Mouse (Mus musculus) cerebellum, adult 2 months (tissue): ENCODE measurements at regions not wholly inside any gene's neighbourhood (a gene's known extent, or its start where the extent isn't known, plus 50 kb on each side); places are given as distances from the start of the nearest gene placed in this dataset.

Source experiments
- DNase-seq, 2 experiments: peaks; one replicate each; pipeline ENCODE4 v3.0.0; 2021
- H3K27ac ChIP-seq: fragments of 200-500 bp; 2 replicates; pipeline ENCODE4 v1.5.1; 2012; ENCODE audit warnings: low read length, control low read depth, inconsistent platforms; ENCODE audit not compliant: insufficient read depth
- H3K27me3 ChIP-seq: fragments of 200-500 bp; 2 replicates; pipeline ENCODE4 v1.6.1; 2012; ENCODE audit warnings: inconsistent platforms, mild to moderate bottlenecking, low read length, moderate library complexity; ENCODE audit not compliant: control insufficient read depth, insufficient read depth
- H3K4me1 ChIP-seq: fragments of 200-500 bp; 2 replicates; pipeline ENCODE4 v1.6.1; 2011; ENCODE audit warnings: low read length; ENCODE audit not compliant: control insufficient read depth, insufficient read depth
- H3K4me3 ChIP-seq: fragments of 200-500 bp; replicated peaks from 2 replicates; pipeline ENCODE3; 2011; ENCODE audit warnings: mild to moderate bottlenecking, low read depth, low read length, control low read depth; ENCODE audit not compliant: insufficient read depth
- CTCF ChIP-seq: fragments of 200-500 bp; IDR thresholded peaks from 2 replicates; pipeline ENCODE4 v1.5.1; 2011; ENCODE audit warnings: low read depth, mild to moderate bottlenecking, control low read depth, low read length, moderate library complexity, borderline replicate concordance; ENCODE audit not compliant: insufficient read depth
- POLR2A ChIP-seq: fragments of 200-500 bp; IDR thresholded peaks from 2 replicates; pipeline ENCODE4 v1.6.1; 2011; ENCODE audit warnings: low read length, control low read depth, borderline replicate concordance; ENCODE audit not compliant: insufficient read depth
- WGBS: fragments of 180-500 bp; shearing (Covaris S2); methylation state at CpG from one replicate; pipeline ENCODE4 v1.1.7; 2018; 5-methylcytosine and 5-hydroxymethylcytosine counted together

GRCm38 (mm10) chr1:104226493-104226892 is 541.8 kb upstream of the Cdh20 start:
- Histone ChIP-seq H3K4me1 (no peaks in the 10 kb centered on the region), H3K4me3 (no peak overlapping the region), H3K27ac (no peak overlapping the region), H3K27me3 (no peaks in the 10 kb centered on the region)
- TF ChIP-seq POLR2A = no peak
- no peak for TF ChIP-seq CTCF
- WGBS = 83% methylated on average over 4 of the region's 4 CpGs
- DNase-seq = no peak

DNA sequence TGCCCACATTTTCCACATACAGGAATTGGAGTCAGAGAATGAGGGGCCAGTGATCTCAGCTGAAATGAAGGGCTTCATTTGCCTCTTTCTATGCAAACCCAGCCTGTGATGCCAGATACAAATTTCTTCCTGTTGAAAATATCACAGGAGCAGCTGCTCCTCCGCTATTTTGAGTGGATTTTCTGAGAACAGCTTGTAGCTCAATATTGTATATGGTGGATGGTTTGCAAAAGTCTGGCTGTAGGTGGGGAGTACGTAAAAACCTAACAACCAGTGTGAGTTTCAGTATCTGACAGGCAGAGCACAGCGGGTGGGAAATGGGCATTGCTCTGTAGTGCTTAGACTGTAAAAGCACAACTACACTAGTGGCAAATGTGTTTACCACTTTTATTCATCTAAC is 541.4 kb upstream of the Cdh20 start:
- Histone ChIP-seq H3K4me1 (no peaks in the 10 kb centered on the region), H3K27me3 (no peaks in the 10 kb centered on the region), H3K27ac (no peak overlapping the region), H3K4me3 (no peak overlapping the region)
- TF ChIP-seq POLR2A (no peak), CTCF (no peak)
- DNase-seq = no peak
- 59% methylated on average over 3 of the region's 3 CpGs for WGBS

DNA sequence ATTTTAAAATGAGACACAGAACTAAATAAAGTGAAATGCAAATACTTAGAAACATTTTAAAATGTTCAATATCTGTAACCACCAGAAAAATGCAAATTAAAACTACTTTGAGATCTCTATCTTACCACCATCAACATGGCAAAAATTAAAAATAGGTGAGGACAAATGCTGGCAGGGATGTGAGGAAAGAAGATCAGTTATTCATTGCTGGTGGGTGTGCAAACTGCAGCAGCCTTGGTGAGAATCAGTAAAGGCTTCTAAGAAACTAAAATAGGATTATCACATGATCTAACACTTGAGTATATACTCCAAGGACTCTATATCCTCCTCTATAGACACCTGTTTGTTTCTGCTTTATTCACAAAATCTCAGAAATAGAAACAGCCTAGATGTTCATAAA is 526.7 kb upstream of the Cdh20 start:
- H3K27ac ChIP-seq = no peak overlapping the region
- no peaks in the 10 kb centered on the region for H3K4me1 ChIP-seq
- no peak overlapping the region for H3K4me3 ChIP-seq
- no peaks in the 10 kb centered on the region for H3K27me3 ChIP-seq
- TF ChIP-seq CTCF (no peak), POLR2A (no peak)
- no peak for DNase-seq

DNA sequence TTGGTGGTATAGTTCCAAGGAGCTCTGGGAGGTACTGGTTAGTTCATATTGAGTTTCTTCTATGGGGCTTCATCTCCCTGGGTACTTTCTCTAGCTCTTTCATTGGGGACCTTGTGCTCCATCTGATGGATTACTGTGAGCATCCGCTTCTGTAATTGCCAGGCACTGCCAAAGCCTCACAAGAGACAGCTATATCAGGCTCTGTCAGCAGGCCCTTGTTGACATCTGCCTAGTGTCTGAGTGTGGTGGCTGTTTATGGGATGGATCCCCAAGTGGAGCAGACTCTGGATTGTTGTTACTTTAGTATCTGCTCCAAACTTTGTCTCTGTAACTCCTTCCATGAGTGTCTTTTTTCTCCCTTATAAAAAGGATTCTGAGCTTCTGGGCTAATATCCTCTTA is 502.6 kb upstream of the Cdh20 start:
- Histone ChIP-seq H3K27ac (no peak overlapping the region), H3K4me3 (no peak overlapping the region), H3K27me3 (no peaks in the 10 kb centered on the region), H3K4me1 (no peaks in the 10 kb centered on the region)
- no peak for DNase-seq
- TF ChIP-seq CTCF = no peak
- no peak for TF ChIP-seq POLR2A
- 77% methylated on average over 1 of the region's 1 CpGs for WGBS

DNA sequence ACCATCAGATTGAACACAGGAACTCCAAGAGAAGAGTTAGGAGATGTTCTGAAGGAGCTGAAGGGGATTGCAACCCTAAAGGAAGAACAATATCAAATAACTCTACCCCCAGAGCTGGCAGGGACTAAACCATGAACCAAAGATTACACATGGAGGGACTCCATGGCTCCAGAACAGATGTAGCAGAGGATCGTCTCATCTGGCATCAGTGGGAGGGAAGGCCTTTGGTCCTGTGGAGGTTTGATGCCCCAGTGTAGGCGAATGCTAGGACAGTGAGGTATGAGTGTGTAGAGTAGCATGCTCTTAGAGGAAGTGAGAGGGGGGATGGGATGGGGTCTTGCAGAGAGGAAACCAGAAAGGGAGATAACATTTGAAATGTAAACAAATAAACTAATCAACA is 460.4 kb upstream of the Cdh20 start:
- DNase-seq = no peak
- no peaks in the 10 kb centered on the region for H3K4me1 ChIP-seq
- 90% methylated on average over 2 of the region's 2 CpGs for WGBS
- TF ChIP-seq POLR2A (no peak), CTCF (no peak)
- no peaks in the 10 kb centered on the region for H3K27me3 ChIP-seq
- no peak overlapping the region for H3K4me3 ChIP-seq
- H3K27ac ChIP-seq = no peak overlapping the region

- DNase-seq = peak in 1 of 2 experiments; percentile 1
- Histone ChIP-seq H3K4me3 (no peak overlapping the region), H3K27me3 (no peaks in the 10 kb centered on the region), H3K4me1 (no peaks in the 10 kb centered on the region), H3K27ac (no peak overlapping the region)
- TF ChIP-seq POLR2A (no peak), CTCF (no peak)
- 16% methylated on average over 4 of the region's 4 CpGs for WGBS
Measured at GRCm38 (mm10) chr1:104311617-104312016, 456.7 kb upstream of the Cdh20 start.

DNA sequence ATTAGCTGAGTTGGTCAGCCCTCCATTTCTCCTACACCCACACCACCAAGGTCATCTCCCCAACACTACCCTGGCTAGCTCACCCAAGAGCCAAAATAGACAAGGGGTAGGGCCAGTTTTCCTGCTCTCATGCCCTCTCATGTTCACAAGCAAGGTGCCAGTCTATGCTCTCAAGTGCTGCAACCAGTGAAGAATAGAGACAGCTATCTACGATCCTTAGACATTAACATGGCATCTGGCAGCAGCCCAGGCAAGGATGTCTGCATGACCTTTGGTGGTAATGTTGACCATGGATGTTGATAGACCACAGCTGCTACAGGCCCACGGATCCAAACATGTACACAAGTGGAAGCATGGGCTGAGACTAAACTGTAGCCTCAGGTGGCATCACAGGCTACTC is 453.3 kb upstream of the Cdh20 start:
- Histone ChIP-seq H3K4me1 (no peaks in the 10 kb centered on the region), H3K4me3 (no peak overlapping the region)
- 71% methylated on average over 2 of the region's 2 CpGs for WGBS

GRCm38 (mm10) chr1:104318020-104318419 is 450.3 kb upstream of the Cdh20 start:
- Histone ChIP-seq H3K4me1 (no peaks in the 10 kb centered on the region), H3K27ac (no peak overlapping the region), H3K4me3 (no peak overlapping the region), H3K27me3 (no peaks in the 10 kb centered on the region)
- no peak for DNase-seq
- no peak for TF ChIP-seq CTCF
- TF ChIP-seq POLR2A = no peak

More for the DNA sequence above, 453.3 kb upstream of the Cdh20 start:
- no peak overlapping the region for H3K27ac ChIP-seq
- no peak for DNase-seq
- H3K27me3 ChIP-seq = no peaks in the 10 kb centered on the region
- TF ChIP-seq CTCF (no peak), POLR2A (no peak)

- Histone ChIP-seq H3K27ac (no peak overlapping the region), H3K4me3 (no peak overlapping the region), H3K4me1 (no peaks in the 10 kb centered on the region), H3K27me3 (no peaks in the 10 kb centered on the region)
- TF ChIP-seq POLR2A (no peak), CTCF (no peak)
- 64% methylated on average over 3 of the region's 3 CpGs for WGBS
- no peak for DNase-seq
Measured at GRCm38 (mm10) chr1:104332666-104333370, 435.5 kb upstream of the Cdh20 start.
